Comparison of ENCODE assay signal across 9 mouse cellular contexts in the genomic region with DNA sequence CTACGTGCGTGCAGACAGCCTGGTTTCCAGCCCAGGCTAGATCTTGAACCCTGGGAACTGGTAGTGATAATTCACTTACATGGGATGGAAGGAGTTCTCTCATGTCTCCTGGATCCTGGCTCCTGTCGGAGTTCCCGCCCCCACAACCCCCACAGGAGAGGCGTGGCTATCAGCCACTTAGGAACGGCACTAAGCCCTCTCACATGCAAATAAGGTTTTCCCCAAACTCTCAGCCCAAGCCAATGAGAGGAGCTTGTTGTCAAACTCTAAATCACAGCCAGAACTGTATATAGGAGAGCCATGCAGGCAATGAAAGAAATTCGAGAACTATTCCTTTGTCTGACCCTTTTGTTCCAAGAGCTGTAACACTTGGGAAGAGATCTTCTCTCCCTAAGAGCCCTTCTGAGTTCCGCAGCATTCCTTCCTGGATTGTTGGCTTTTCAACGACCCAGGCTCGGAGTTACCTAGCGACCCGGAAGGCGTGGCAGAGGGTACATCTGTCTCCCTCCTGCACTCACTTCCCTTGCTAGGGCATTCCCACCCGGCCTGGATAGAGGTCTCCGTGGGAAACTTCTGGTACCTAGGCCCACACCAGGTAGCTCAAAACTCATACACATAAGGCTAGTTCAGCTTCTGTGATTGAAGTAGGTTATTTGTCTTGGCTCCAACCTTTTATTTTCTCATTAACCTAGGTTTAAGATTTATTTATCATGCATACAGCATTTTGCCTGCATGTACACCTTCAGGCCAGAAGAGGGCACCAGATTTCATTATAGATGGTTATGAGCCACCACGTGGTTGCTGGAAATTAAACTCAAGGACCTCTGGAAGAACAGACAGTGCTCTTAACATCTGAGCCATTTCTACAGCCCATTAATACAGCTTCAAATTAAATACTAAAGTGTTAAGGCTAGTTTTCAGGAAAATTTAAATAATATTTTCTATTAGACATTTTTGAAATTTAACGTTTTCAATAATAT. TPM values are rescaled to one million over a fixed set of nuclear protein-coding genes. Genes with fewer than 3 reads are reported as not detected.
DNase-seq lines count a peak whose midpoint lies in the region; ATAC-seq and TF ChIP-seq lines count a peak whose summit lies in the region.
"Had no signal": no experiment of that assay in that cellular context is flagged by ENCODE, and none has a peak within 500 bp of the region (broad histone marks: within the 10 kb centered on the region; RNA-seq: fewer than 3 reads in every experiment).

No protein-coding gene starts in this region.

- TF ChIP-seq CTCF in layer of hippocampus, adult 2 months (conservative IDR thresholded peaks at IDR 0.05), result peak; percentile 71
- peak; percentile 74 for TF ChIP-seq CTCF in midbrain, postnatal 0 days (IDR thresholded peaks at IDR 0.05)

- no peak overlapping the region for H3K4me3 ChIP-seq in layer of hippocampus, adult 2 months
- peak overlapping the region; percentile 26 for H3K4me3 ChIP-seq in forebrain, embryonic 13.5 days
- H3K4me3 ChIP-seq in midbrain, postnatal 0 days (ENCODE audit: low read depth, low read length), result peak overlapping the region; percentile 17; the same call in 1 of the 2 replicates
- H3K4me3 ChIP-seq: myocyte had no signal

- peaks cover 9% of the 10 kb centered on the region; the same call in 1 of the 2 replicates for H3K4me1 ChIP-seq in forebrain, embryonic 13.5 days
- no peaks in the 10 kb centered on the region for H3K4me1 ChIP-seq in midbrain, postnatal 0 days (ENCODE audit: insufficient read depth, low read length)

- peak overlapping the region; percentile 53 for H3K4me2 ChIP-seq in forebrain, embryonic 13.5 days
- peak overlapping the region; percentile 35; the same call in 1 of the 2 replicates for H3K4me2 ChIP-seq in midbrain, postnatal 0 days (ENCODE audit: low read depth, low read length, poor library complexity, severe bottlenecking)

- H3K9me3 ChIP-seq in forebrain, embryonic 13.5 days (replicated peaks), result no peaks in the 10 kb centered on the region
- no peaks in the 10 kb centered on the region for H3K9me3 ChIP-seq in midbrain, postnatal 0 days (ENCODE audit: low read length)

- no peak overlapping the region for H3K27ac ChIP-seq in layer of hippocampus, adult 2 months
- no peak overlapping the region for H3K27ac ChIP-seq in forebrain, embryonic 13.5 days
- H3K27ac ChIP-seq in midbrain, postnatal 0 days (ENCODE audit: low read depth, low read length), result no peak overlapping the region

- no peaks in the 10 kb centered on the region for H3K27me3 ChIP-seq in forebrain, embryonic 13.5 days
- H3K27me3 ChIP-seq in midbrain, postnatal 0 days (ENCODE audit: insufficient read depth, low read length), result no peaks in the 10 kb centered on the region

- DNase-seq in layer of hippocampus, adult 2 months (ENCODE audit: low spot score in 2 of 2), result no peak
- DNase-seq in layer of hippocampus, postnatal 10 days (ENCODE audit: low spot score in 2 of 2), result no peak
- peak; percentile 20 to 24 for DNase-seq in kidney, postnatal 4 days
- DNase-seq in midbrain, postnatal 0 days (ENCODE audit: low spot score), result peak; percentile 43
- no peak for DNase-seq in gastrocnemius, postnatal 25 days
- DNase-seq in thymus, postnatal 0 days (ENCODE audit: low spot score), result no peak

- H3K36me3 ChIP-seq in forebrain, embryonic 13.5 days (ENCODE audit: poor library complexity, severe bottlenecking), result no peaks in the 10 kb centered on the region
- no peaks in the 10 kb centered on the region for H3K36me3 ChIP-seq in midbrain, postnatal 0 days (ENCODE audit: insufficient read depth, low read length)

- H3K9ac ChIP-seq in forebrain, embryonic 13.5 days, result peak overlapping the region; percentile 37; the same call in 1 of the 2 replicates
- no peak overlapping the region for H3K9ac ChIP-seq in midbrain, postnatal 0 days (replicated peaks; ENCODE audit: low read length, poor library complexity, severe bottlenecking)

- WGBS in forebrain, embryonic 13.5 days, result 11% methylated on average over 17 of the region's 17 CpGs
- WGBS in midbrain, postnatal 0 days, result 10% methylated on average over 17 of the region's 17 CpGs

- ATAC-seq in forebrain, embryonic 13.5 days, result peak; percentile 81; the same call in 1 of the 2 replicates
- peak; percentile 52; the same call in 1 of the 2 replicates for ATAC-seq in midbrain, postnatal 0 days (ENCODE audit: low FRiP score)
- no peak for ATAC-seq in granulocyte monocyte progenitor cell, adult 5-6 weeks (replicated peaks; ENCODE audit: poor library complexity, severe bottlenecking)

RNA-seq across cellular contexts. Expression of gene Armh4, which starts 46.3 kb away (rescaled TPM):
- 10 to 100 TPM; 26.3 to 29.0 TPM for total RNA-seq in layer of hippocampus, adult 2 months (2021)
- total RNA-seq in layer of hippocampus, postnatal 10 days (2021), result 10 to 100 TPM; 34.9 to 36.7 TPM
- 12.2 and 14.7 TPM in 2 replicates for polyA plus RNA-seq in forebrain, embryonic 13.5 days (2015; fragmentation: Nextera tagmentation; extraction: Ambion mirVana)
- 23.3 and 24.6 TPM in 2 replicates for total RNA-seq in midbrain, postnatal 0 days (2014; rRNA removed)
- polyA plus RNA-seq in midbrain, postnatal 0 days (2015; fragmentation: Nextera tagmentation; extraction: Ambion mirVana), result 17.9 and 18.1 TPM in 2 replicates
- not detected in 2 replicates for total RNA-seq in granulocyte monocyte progenitor cell, adult 5-6 weeks (2014; fragmentation: Nextera tagmentation)
- not detected in 2 replicates for total RNA-seq in granulocyte monocyte progenitor cell, adult 5-6 weeks (2017)
- total RNA-seq in gastrocnemius, postnatal 25 days (2021), result 1 to 10 TPM in 1 of 2 experiments, under 1 TPM in 1; 0.79 to 2.6 TPM
- polyA plus RNA-seq in thymus, postnatal 0 days (2015; fragmentation: Nextera tagmentation; extraction: Ambion mirVana), result 0.32 and 0.40 TPM in 2 replicates

Comparison
In these comparisons a context has a peak if more than half of its experiments do, and no peak if none do; other contexts are left out.
1. DNase-seq: peak in kidney, postnatal 4 days (2 of 2) and midbrain, postnatal 0 days (single experiment); none in layer of hippocampus, adult 2 months (0 of 2), layer of hippocampus, postnatal 10 days (0 of 2), gastrocnemius, postnatal 25 days (single experiment) and thymus, postnatal 0 days (single experiment).